In genomic region chr11:103007001-103007340, GRCm38 (mm10) we compare ENCODE assay signal across 14 mouse cellular contexts. TPM values are rescaled to one million over a fixed set of nuclear protein-coding genes. Genes with fewer than 3 reads are reported as not detected.
DNase-seq lines count a peak whose midpoint lies in the region; ATAC-seq and TF ChIP-seq lines count a peak whose summit lies in the region.
"Had no signal": no experiment of that assay in that cellular context is flagged by ENCODE, and none has a peak within 500 bp of the region (broad histone marks: within the 10 kb centered on the region; RNA-seq: fewer than 3 reads in every experiment).

No protein-coding gene starts in this region.

- H3K27me3 ChIP-seq in liver, embryonic 12.5 days (replicated peaks), result no peaks in the 10 kb centered on the region
- H3K27me3 ChIP-seq in liver, embryonic 11.5 days (replicated peaks; ENCODE audit: control insufficient read depth, insufficient read depth, low read length), result no peaks in the 10 kb centered on the region
- H3K27me3 ChIP-seq in liver, embryonic 14.5 days (ENCODE audit: control insufficient read depth, insufficient read depth, low read length), result no peaks in the 10 kb centered on the region
- H3K27me3 ChIP-seq: midbrain, embryonic 13.5 days had no signal

- no peak for TF ChIP-seq EP300 in liver, embryonic 14.5 days (IDR thresholded peaks at IDR 0.05; ENCODE audit: low read depth)

- peak; percentile 43 for DNase-seq in gastrocnemius, adult 18-20 months (ENCODE audit: low spot score)
- DNase-seq in gastrocnemius, postnatal 25 days, result no peak
- no peak for DNase-seq in liver, embryonic 11.5 days (ENCODE audit: low spot score)
- no peak for DNase-seq in liver, embryonic 14.5 days (ENCODE audit: low read depth in 3 of 3, low spot score in 3 of 3)
- no peak for DNase-seq in T-cell, adult 2 months (ENCODE audit: low spot score)
- DNase-seq in frontal cortex, adult 2 months (ENCODE audit: extremely low spot score in 1 of 2, low spot score in 1 of 2), result no peak
- DNase-seq: cerebellum, adult 11-12 months; kidney, postnatal 36 days had no signal

- peak overlapping the region; percentile 64; the same call in 1 of the 2 replicates for H3K27ac ChIP-seq in liver, embryonic 12.5 days
- no peak overlapping the region for H3K27ac ChIP-seq in liver, embryonic 11.5 days (ENCODE audit: low read depth, low read length)
- no peak overlapping the region for H3K27ac ChIP-seq in liver, embryonic 14.5 days
- H3K27ac ChIP-seq: limb, embryonic 10.5 days; midbrain, embryonic 13.5 days had no signal

- no peak overlapping the region for H3K4me2 ChIP-seq in liver, embryonic 12.5 days
- H3K4me2 ChIP-seq in liver, embryonic 11.5 days, result no peak overlapping the region
- no peak overlapping the region for H3K4me2 ChIP-seq in liver, embryonic 14.5 days (ENCODE audit: low read depth)
- H3K4me2 ChIP-seq: midbrain, embryonic 13.5 days had no signal

- H3K4me1 ChIP-seq in liver, embryonic 12.5 days, result peaks cover 51% of the 10 kb centered on the region
- H3K4me1 ChIP-seq in liver, embryonic 11.5 days (replicated peaks; ENCODE audit: control insufficient read depth, insufficient read depth, low read length), result peaks cover 16% of the 10 kb centered on the region
- H3K4me1 ChIP-seq in liver, embryonic 14.5 days (replicated peaks; ENCODE audit: control insufficient read depth in 2 of 2, insufficient read depth in 2 of 2, low read length in 1 of 2), result peaks cover 0 to 17% of the 10 kb centered on the region in 2 experiments; a peak in 2 of 4 replicates

- H3K4me3 ChIP-seq in liver, embryonic 12.5 days, result no peak overlapping the region
- H3K4me3 ChIP-seq in liver, embryonic 11.5 days (ENCODE audit: low read depth, low read length), result no peak overlapping the region
- no peak overlapping the region for H3K4me3 ChIP-seq in liver, embryonic 14.5 days (ENCODE audit: insufficient read depth in 1 of 2, low read depth in 2 of 2, low read length in 2 of 2)
- H3K4me3 ChIP-seq: limb, embryonic 10.5 days; midbrain, embryonic 13.5 days had no signal

- no peak for TF ChIP-seq CTCF in liver, embryonic 14.5 days (IDR thresholded peaks at IDR 0.05; ENCODE audit: low read depth)

- H3K36me3 ChIP-seq in liver, embryonic 12.5 days, result peaks cover 7% of the 10 kb centered on the region
- H3K36me3 ChIP-seq in liver, embryonic 11.5 days (ENCODE audit: control insufficient read depth, insufficient read depth, low read length), result peaks cover 3% of the 10 kb centered on the region; the same call in 1 of the 2 replicates
- H3K36me3 ChIP-seq in liver, embryonic 14.5 days (replicated peaks; ENCODE audit: control insufficient read depth, insufficient read depth, low read depth), result no peaks in the 10 kb centered on the region
- H3K36me3 ChIP-seq: midbrain, embryonic 13.5 days had no signal

- ATAC-seq in liver, embryonic 12.5 days, result no peak
- no peak for ATAC-seq in liver, embryonic 11.5 days (replicated peaks; ENCODE audit: low FRiP score)
- ATAC-seq in liver, embryonic 14.5 days (ENCODE audit: insufficient read depth), result peak; percentile 49; the same call in 1 of the 2 replicates
- ATAC-seq in monocyte, adult 5-6 weeks (replicated peaks; ENCODE audit: insufficient number of reproducible peaks, low FRiP score, low TSS enrichment, poor library complexity, severe bottlenecking), result peak; percentile 82
- ATAC-seq: forebrain, embryonic 14.5 days; midbrain, embryonic 13.5 days had no signal

- no peaks in the 10 kb centered on the region for H3K9me3 ChIP-seq in liver, embryonic 12.5 days (replicated peaks)
- H3K9me3 ChIP-seq in liver, embryonic 11.5 days (ENCODE audit: control insufficient read depth, low read length), result no peaks in the 10 kb centered on the region
- H3K9me3 ChIP-seq in liver, embryonic 14.5 days (ENCODE audit: control insufficient read depth, low read length), result no peaks in the 10 kb centered on the region
- H3K9me3 ChIP-seq: G1E; limb, embryonic 10.5 days; midbrain, embryonic 13.5 days had no signal

- H3K9ac ChIP-seq in liver, embryonic 12.5 days, result no peak overlapping the region
- H3K9ac ChIP-seq in liver, embryonic 11.5 days (ENCODE audit: low read depth, low read length), result no peak overlapping the region
- no peak overlapping the region for H3K9ac ChIP-seq in liver, embryonic 14.5 days (replicated peaks)

- 50% methylated on average over 6 of the region's 6 CpGs for WGBS in liver, embryonic 12.5 days (ENCODE audit: insufficient replicate concordance)
- 61% methylated on average over 6 of the region's 6 CpGs for whole genome bisulfite sequencing in liver, embryonic 11.5 days
- 44% methylated on average over 6 of the region's 6 CpGs for WGBS in liver, embryonic 14.5 days (ENCODE audit: insufficient replicate concordance)

RNA-seq across cellular contexts. Expression of gene Nmt1, which starts 21.0 kb away (rescaled TPM):
- 10 to 100 TPM; 48.5 to 48.7 TPM for total RNA-seq in gastrocnemius, adult 18-20 months (2021)
- total RNA-seq in gastrocnemius, postnatal 25 days (2021), result 10 to 100 TPM; 35.6 to 36.7 TPM
- polyA plus RNA-seq in liver, embryonic 12.5 days (2016; fragmentation: Nextera tagmentation; extraction: Ambion mirVana), result 47.9 and 54.8 TPM in 2 replicates
- 67.8 and 74.6 TPM in 2 replicates for polyA plus RNA-seq in liver, embryonic 11.5 days (2014; fragmentation: Nextera tagmentation; extraction: Ambion mirVana)
- 18.4 and 22.3 TPM in 2 replicates for polyA plus RNA-seq in liver, embryonic 14.5 days (2012; rRNA removed)
- polyA plus RNA-seq in liver, embryonic 14.5 days (2014; fragmentation: Nextera tagmentation; extraction: Ambion mirVana), result 44.3 and 51.2 TPM in 2 replicates
- 54.9 to 60.7 TPM (median 55.9 TPM) in 3 replicates for total RNA-seq in monocyte, adult 5-6 weeks (2017)
- polyA plus RNA-seq in frontal cortex, adult 2 months (2012; rRNA removed), result 78.5 and 81.3 TPM in 2 replicates

RNA-seq across cellular contexts. Expression of gene Dcakd, which starts 21.2 kb away (rescaled TPM):
- total RNA-seq in gastrocnemius, adult 18-20 months (2021), result 10 to 100 TPM; 15.2 to 20.3 TPM
- 10 to 100 TPM; 22.0 to 28.2 TPM for total RNA-seq in gastrocnemius, postnatal 25 days (2021)
- polyA plus RNA-seq in liver, embryonic 12.5 days (2016; fragmentation: Nextera tagmentation; extraction: Ambion mirVana), result 41.0 and 41.7 TPM in 2 replicates
- 109 and 114 TPM in 2 replicates for polyA plus RNA-seq in liver, embryonic 11.5 days (2014; fragmentation: Nextera tagmentation; extraction: Ambion mirVana)
- 25.1 and 27.8 TPM in 2 replicates for polyA plus RNA-seq in liver, embryonic 14.5 days (2012; rRNA removed)
- polyA plus RNA-seq in liver, embryonic 14.5 days (2014; fragmentation: Nextera tagmentation; extraction: Ambion mirVana), result 25.7 and 30.6 TPM in 2 replicates
- 15.5 to 32.4 TPM (median 15.8 TPM) in 3 replicates for total RNA-seq in monocyte, adult 5-6 weeks (2017)
- 88.0 and 94.5 TPM in 2 replicates for polyA plus RNA-seq in frontal cortex, adult 2 months (2012; rRNA removed)

Comparison
In these comparisons a context has a peak if more than half of its experiments do, and no peak if none do; other contexts are left out.
1. ATAC-seq: peak in liver, embryonic 14.5 days (single experiment) and monocyte, adult 5-6 weeks (single experiment); none in liver, embryonic 12.5 days (single experiment) and liver, embryonic 11.5 days (single experiment).